Mouse (Mus musculus): ENCODE measurements around the gene Rptor.
A peak's percentile ranks its signal among the peaks of the same experiment; 100 is the strongest.

Gene Rptor

DNA sequence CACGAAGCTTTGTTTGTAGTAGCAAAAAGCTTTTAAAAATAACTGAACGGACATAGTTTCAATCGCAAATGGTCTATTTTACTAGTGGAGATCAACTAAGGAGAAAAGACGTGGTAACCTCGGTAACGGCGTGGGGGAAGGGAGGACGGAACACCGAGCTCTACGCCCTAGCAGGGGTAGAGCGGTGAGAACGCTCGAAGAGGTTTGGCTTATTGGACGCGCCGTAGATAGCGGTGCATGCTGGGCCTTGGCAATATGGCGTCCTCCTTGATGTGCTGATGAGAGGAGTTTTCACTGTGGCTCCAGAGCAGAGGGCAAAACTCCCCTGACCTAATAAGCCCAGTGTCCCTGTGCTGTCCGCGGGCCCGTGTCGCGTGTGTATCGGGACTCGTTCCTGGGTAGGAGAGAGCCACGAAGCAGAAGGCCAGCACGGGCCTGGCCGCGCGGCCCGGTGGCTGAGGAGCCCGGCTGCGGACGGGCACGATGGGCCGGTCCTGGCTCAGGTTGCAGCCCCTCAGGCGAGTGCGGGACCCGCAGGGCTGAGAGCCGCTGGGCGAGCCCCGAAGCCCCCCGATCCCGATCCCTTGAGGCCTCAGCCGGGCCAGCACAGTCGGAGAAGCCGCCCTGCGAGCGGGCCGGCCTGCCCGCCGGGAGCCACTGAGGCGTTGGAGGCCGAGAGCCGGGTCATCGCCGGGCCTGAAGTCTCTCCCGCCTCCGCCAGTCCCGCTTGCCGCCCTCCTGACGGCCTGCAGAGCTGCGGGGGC lies at the start of gene Rptor:
Gene Rptor, plus strand, starts transcription at position 143 of the 764 bp plus-strand sequence.
- peak; percentile 93 to 96 for DNase-seq (ENCODE audit: low spot score in 2 of 2)

- DNase-seq (ENCODE audit: low spot score in 2 of 2), result no peak
Observed at GRCm38 (mm10) chr11:119554706-119555105, 48.0 kb upstream of the Rptor start.

- no peak for DNase-seq (ENCODE audit: low spot score in 2 of 2)
Observed at GRCm38 (mm10) chr11:119555170-119555569, 47.5 kb upstream of the Rptor start.

- DNase-seq (ENCODE audit: low spot score in 2 of 2), result no peak
Observed at GRCm38 (mm10) chr11:119557940-119558869, 44.5 kb upstream of the Rptor start.

GRCm38 (mm10) chr11:119558870-119559610 lies 43.7 kb upstream of the Rptor start:
- no peak for DNase-seq (ENCODE audit: low spot score in 2 of 2)

DNA sequence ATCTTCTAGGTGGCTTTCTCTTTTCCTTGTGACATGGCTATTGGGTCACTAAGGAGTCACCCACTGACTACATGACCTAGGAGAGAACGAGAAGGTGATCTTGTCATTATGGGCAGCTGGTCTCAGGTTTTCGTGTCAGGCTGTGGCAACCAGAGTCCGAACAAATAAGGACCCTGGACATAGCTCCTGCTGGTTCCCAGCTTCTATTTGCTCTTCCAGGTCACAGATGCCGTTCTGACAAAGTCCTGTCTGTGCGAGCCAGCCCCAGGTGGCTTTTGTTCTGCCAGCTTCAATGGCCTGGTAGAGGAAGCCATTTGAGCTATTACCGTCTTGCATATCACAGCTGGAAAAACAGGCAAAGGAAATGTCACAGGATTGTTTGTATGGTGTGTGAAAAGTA lies 40.4 kb upstream of the Rptor start:
- no peak for DNase-seq (ENCODE audit: low spot score in 2 of 2)

DNA sequence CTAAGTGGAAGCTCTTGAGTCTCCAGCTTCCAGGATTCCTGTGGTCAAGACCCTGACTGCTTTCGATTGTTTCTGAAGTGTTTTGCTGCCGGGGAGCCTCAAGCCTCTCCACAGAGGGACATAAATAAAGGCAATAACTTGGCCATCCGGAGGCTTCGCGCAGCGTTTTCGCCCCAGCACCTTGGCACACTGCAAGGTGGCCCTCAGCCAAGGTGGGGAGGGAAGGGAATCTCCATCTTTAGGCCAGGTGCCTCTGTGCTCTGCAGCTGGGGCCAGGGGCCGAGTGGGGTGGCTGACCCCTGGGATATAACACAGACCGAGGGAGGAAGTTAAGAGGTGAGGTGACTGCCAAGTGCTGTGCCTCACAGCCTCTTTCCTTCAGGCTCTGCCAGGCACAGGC lies 39.5 kb upstream of the Rptor start:
- no peak for DNase-seq (ENCODE audit: low spot score in 2 of 2)

DNA sequence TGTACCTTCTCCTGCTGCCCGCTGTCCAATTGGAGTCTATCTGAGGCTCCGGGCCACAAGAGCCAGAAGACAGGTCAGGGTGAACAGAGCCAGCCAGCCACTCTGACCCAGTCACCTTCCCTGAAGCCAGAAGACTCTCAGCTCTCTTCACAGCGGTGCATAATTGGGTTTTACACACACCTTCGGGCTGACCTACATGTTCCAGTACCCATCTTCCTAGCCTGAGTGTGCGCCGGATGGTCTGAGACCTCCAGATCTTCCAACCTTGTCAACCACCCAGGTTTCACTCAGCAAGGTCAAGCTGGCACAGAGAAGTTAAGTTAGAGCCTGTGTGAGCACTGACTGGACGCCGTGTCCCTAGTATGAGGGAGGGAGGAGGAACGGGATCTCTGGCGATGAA lies 38.3 kb upstream of the Rptor start:
- DNase-seq (ENCODE audit: low spot score in 2 of 2), result no peak

- no peak for DNase-seq (ENCODE audit: low spot score in 2 of 2)
Observed at GRCm38 (mm10) chr11:119565021-119565420, 37.7 kb upstream of the Rptor start.

DNA sequence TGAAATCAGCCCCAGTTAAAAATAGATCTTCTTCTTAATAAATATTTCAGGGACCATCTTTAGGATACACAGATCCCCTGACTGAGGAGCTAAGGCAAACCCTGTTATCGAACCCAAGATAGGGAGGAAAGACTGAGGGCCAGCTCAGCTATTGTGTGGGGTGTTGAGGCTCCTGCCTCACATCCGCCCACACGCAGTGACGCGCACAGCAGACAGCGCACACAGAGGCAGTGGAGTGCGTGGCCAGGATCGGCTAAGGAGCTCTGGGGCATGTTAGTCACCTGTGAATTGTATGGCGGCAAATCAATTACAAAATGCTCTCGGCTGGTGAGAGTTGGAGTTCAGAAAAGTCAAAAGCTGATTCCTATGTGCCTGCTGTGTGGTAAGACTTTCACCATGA lies 37.0 kb upstream of the Rptor start:
- DNase-seq (ENCODE audit: low spot score in 2 of 2), result no peak

DNA sequence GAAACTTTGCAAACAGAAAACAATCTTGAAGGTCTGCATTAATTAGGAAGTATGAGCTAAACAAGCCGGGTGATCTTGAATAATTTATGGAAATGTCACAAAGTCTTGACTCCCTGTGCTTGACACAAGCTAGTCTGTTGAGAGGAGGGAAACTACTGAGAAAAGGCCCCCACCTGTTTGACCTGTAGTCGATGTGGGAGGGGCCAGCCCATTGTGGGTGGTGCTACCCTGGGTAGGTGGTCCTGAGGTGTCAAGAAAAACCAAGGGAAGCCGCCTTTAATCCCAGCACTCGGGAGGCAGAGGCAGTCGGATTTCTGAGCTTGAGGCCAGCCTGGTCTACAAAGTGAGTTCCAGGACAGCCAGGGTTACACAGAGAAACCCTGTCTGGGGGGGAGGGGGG lies 36.5 kb upstream of the Rptor start:
- DNase-seq (ENCODE audit: low spot score in 2 of 2), result no peak

DNA sequence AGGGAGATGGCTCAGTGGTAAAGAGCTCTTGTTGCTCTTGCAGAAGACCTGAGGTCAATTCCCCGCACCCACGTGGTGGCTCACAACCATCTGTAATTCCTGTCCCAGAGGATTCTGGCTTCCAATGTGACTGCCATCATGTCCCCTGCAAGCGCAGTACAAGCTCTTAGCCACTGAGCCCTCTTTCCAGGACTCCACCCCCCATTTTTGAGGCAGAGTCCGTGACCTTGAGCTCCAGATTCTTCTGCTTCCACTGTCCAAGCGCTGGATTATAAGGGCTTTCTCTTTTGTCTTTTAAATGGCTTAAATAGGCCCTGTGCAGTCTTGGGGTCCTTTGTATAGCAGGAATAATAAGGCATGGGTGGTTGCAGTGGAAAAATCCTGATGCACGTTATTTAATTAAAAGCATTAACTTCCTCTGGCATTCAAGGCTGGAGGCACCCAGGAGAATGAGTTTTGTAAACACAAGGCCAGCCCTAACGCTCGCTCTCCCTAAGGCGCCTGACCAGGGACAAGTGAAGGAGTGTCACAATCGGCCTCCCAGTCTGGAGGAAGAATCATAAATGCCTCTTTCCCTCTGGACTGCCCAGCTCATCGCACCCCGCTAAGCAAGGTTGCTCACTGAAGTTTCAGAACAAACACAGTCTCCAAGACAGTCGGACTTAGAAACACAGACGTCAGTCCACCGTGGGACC lies 30.2 kb upstream of the Rptor start:
- no peak for DNase-seq (ENCODE audit: low spot score in 2 of 2)

- DNase-seq (ENCODE audit: low spot score in 2 of 2), result no peak
Observed at GRCm38 (mm10) chr11:119576855-119577254, 25.9 kb upstream of the Rptor start.

- no peak for DNase-seq (ENCODE audit: low spot score in 2 of 2)
Observed at GRCm38 (mm10) chr11:119577721-119578120, 25.0 kb upstream of the Rptor start.

DNA sequence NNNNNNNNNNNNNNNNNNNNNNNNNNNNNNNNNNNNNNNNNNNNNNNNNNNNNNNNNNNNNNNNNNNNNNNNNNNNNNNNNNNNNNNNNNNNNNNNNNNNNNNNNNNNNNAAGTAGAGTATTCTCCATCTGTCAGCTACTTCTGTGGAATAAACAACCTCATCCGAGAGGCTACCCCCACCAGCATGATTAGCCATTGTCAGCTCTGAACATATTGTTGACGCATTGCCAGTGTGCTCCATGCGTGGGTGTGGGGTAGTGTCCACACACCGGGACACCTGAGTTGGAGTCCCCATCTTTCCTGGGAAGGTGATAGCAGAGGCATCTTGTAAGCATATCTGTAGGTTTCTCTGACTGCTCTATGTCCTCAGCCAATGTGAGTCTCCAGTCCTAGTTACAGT lies 16.2 kb upstream of the Rptor start:
- DNase-seq (ENCODE audit: low spot score in 2 of 2), result no peak

DNA sequence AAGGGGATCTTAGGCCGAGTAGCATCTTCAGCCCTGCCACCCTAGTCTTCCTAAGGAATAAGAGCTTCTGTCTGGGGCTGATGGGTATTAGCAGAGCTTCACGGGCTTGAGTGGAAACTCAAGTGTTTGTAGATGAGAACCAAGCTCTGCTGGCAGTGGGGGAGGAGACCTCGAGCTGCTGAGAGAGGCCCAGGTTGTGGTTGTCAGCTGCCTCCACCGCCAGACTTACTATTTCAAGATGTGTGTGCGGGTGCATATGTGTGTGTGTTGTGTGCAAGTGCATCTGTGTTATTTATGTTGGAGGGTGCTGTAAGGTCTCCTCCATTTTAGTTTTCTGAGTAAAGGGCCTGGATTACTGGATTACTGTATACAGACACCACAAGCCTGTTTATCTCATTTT lies 15.6 kb upstream of the Rptor start:
- no peak for DNase-seq (ENCODE audit: low spot score in 2 of 2)

GRCm38 (mm10) chr11:119589242-119589641 lies 13.5 kb upstream of the Rptor start:
- DNase-seq (ENCODE audit: low spot score in 2 of 2), result peak in 1 of 2 experiments; percentile 2

GRCm38 (mm10) chr11:119593966-119594365 lies 8.7 kb upstream of the Rptor start:
- DNase-seq (ENCODE audit: low spot score in 2 of 2), result no peak

- no peak for DNase-seq (ENCODE audit: low spot score in 2 of 2)
Observed at GRCm38 (mm10) chr11:119598856-119599255, 3.8 kb upstream of the Rptor start.

DNA sequence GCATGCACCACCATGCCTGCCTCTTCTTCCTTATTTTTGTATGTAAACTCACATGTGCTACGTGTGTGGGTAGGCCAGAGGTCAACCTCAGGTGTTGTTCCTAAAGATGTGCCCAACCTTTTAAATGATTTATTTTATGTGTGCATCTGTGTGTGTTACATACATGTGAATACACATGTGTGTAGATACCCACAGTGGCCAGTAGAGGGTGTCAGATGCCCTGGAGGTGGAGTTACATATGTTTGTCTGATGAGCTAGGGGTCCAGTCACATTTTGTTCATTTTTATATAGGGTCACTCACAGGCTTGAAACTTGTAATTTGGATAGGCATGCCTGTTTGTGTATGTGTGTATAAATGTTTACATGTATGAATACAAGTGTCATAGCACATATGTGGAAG lies 2.4 kb upstream of the Rptor start:
- no peak for DNase-seq (ENCODE audit: low spot score in 2 of 2)

DNA sequence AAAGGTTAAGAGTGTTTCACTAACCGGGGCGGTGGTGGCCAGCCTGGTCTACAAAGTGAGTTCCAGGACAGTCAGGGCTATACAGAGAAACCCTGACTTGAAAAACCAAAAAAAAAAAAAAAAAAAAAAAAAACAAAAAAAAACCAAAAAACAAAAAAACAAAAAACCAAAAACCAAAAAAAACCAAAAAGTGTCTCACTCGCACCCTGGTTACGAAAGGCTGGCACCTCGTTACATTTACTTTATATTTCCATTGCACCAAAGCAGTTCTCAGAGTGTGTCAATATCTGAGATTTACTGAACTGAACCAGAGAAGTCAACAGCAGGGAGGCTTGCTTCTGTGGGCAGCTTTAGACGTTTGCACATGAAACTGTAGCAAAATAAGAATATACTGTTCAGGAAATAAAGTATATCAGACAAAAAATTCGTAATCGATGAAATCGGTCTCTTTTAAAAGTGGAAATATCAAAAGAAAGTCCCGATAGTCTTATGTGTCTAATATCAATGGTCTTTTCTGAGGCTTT lies 466 bp upstream of the Rptor start:
- DNase-seq (ENCODE audit: low spot score in 2 of 2), result no peak

All from spleen, postnatal 14 days (tissue).